Mouse (Mus musculus): ENCODE measurements around the gene Sos2.
"Not testable (repeated sequence)": the region's sequence is repeated elsewhere in the genome, so short reads cannot be mapped to it uniquely, and the experiment has no call there.

Gene Sos2

GRCm38 (mm10) chr12:69674576-69675537, 6.8 kb downstream of the Sos2 start:
- DNase-seq = no peak

GRCm38 (mm10) chr12:69674176-69674575, 7.5 kb downstream of the Sos2 start:
- no peak for DNase-seq

- no peak for DNase-seq
These were observed 14.9 kb downstream of the Sos2 start for GRCm38 (mm10) chr12:69666721-69667120.

- no peak for DNase-seq
These were observed 20.0 kb downstream of the Sos2 start for GRCm38 (mm10) chr12:69661658-69662057.

GRCm38 (mm10) chr12:69653973-69654372, 27.7 kb downstream of the Sos2 start:
- DNase-seq = not testable (repeated sequence)

- DNase-seq = no peak
These were observed 32.1 kb downstream of the Sos2 start for GRCm38 (mm10) chr12:69649511-69649910.

- no peak for DNase-seq
These were observed 35.6 kb downstream of the Sos2 start for GRCm38 (mm10) chr12:69645821-69646616.

GRCm38 (mm10) chr12:69644877-69645276, 36.8 kb downstream of the Sos2 start:
- DNase-seq = no peak

- no peak for DNase-seq
These were observed 38.8 kb downstream of the Sos2 start for GRCm38 (mm10) chr12:69642877-69643276.

- DNase-seq = peak; percentile 68 to 74
These were observed 46.9 kb downstream of the Sos2 start for GRCm38 (mm10) chr12:69634761-69635160.

GRCm38 (mm10) chr12:69618590-69618989, 63.1 kb downstream of the Sos2 start:
- DNase-seq = not testable (repeated sequence)

GRCm38 (mm10) chr12:69604367-69604766, 77.3 kb downstream of the Sos2 start:
- DNase-seq = no peak

GRCm38 (mm10) chr12:69597446-69597845, 84.2 kb downstream of the Sos2 start:
- no peak for DNase-seq

- DNase-seq = no peak
These were observed 88.5 kb downstream of the Sos2 start for GRCm38 (mm10) chr12:69593130-69593529.

GRCm38 (mm10) chr12:69583270-69583629, 98.4 kb downstream of the Sos2 start:
- no peak for DNase-seq

- peak; percentile 90 to 91 for DNase-seq
These were observed 98.9 kb downstream of the Sos2 start, which contains the start of gene Vcpkmt for GRCm38 (mm10) chr12:69582613-69583269. Gene Vcpkmt, minus strand, starts transcription at chr12:69583028.

- DNase-seq = no peak
These were observed 99.4 kb downstream of the Sos2 start for GRCm38 (mm10) chr12:69582216-69582612.

GRCm38 (mm10) chr12:69579623-69580022, 102.0 kb downstream of the Sos2 start:
- no peak for DNase-seq

- no peak for DNase-seq
These were observed 105.5 kb downstream of the Sos2 start for GRCm38 (mm10) chr12:69576120-69576627.

GRCm38 (mm10) chr12:69573916-69574881, 107.5 kb downstream of the Sos2 start:
- DNase-seq = peak; percentile 85 to 88

GRCm38 (mm10) chr12:69573271-69573670, 108.4 kb downstream of the Sos2 start:
- DNase-seq = no peak

- no peak for DNase-seq
These were observed 111.7 kb downstream of the Sos2 start for GRCm38 (mm10) chr12:69569926-69570325.

All from B cell, adult 2 months (primary cell).